Mouse (Mus musculus) liver, embryonic 13.5 days (tissue): Measurements from ENCODE around the gene Cd9. TPM values are rescaled to one million over a fixed set of nuclear protein-coding genes. Genes with fewer than 3 reads are reported as not detected.

Source experiments
- ATAC-seq: fragments of 200-750 bp; cut with Nextera tagmentation; 2 replicates; pipeline ENCODE4 v1.8.0; 2017; ENCODE audit warnings: low read depth, mild to moderate bottlenecking, moderate number of reproducible peaks, moderate library complexity
- DNase-seq: peaks from one replicate; pipeline ENCODE4 v3.0.0; 2022
- H3K27ac ChIP-seq: fragments of 300-500 bp; sonication (generic); 2 replicates; pipeline ENCODE4 v1.5.1; 2015; ENCODE audit warnings: moderate library complexity, mild to moderate bottlenecking, inconsistent platforms
- H3K27me3 ChIP-seq: fragments of 300-500 bp; sonication (generic); 2 replicates; pipeline ENCODE4 v1.6.1; 2015; ENCODE audit warnings: mild to moderate bottlenecking, inconsistent platforms
- H3K36me3 ChIP-seq: fragments of 300-500 bp; sonication (generic); 2 replicates; pipeline ENCODE4 v1.6.1; 2015; ENCODE audit warnings: mild to moderate bottlenecking, inconsistent platforms
- H3K4me1 ChIP-seq: fragments of 300-500 bp; sonication (generic); replicated peaks from 2 replicates; pipeline ENCODE4 v1.6.1; 2015; ENCODE audit warnings: inconsistent platforms
- H3K4me2 ChIP-seq: fragments of 300-500 bp; sonication (generic); 2 replicates; pipeline ENCODE4 v1.6.1; 2015; ENCODE audit warnings: inconsistent platforms, mild to moderate bottlenecking, moderate library complexity
- H3K4me3 ChIP-seq: fragments of 300-500 bp; sonication (generic); replicated peaks from 2 replicates; pipeline ENCODE4 v1.5.1; 2015; ENCODE audit warnings: mild to moderate bottlenecking, inconsistent platforms
- H3K9ac ChIP-seq: fragments of 300-500 bp; sonication (generic); 2 replicates; pipeline ENCODE4 v1.6.1; 2015; ENCODE audit warnings: mild to moderate bottlenecking, inconsistent platforms
- H3K9me3 ChIP-seq: fragments of 300-500 bp; sonication (generic); replicated peaks from 2 replicates; pipeline ENCODE4 v1.6.1; 2016; ENCODE audit warnings: inconsistent platforms
- WGBS: fragments of 180-500 bp; shearing (Covaris S2); methylation state at CpG from one replicate; pipeline ENCODE4 v1.1.7; 2015; ENCODE audit not compliant: insufficient replicate concordance; 5-methylcytosine and 5-hydroxymethylcytosine counted together
- polyA plus RNA-seq: library from polyadenylated mRNA; unstranded; fragments of >200 nt; fragmentation: Nextera tagmentation; extraction: Ambion mirVana; gene quantifications from 2 replicates; pipeline ENCODE4 v1.2.1, GENCODE M21; 2015

Cd9 gene
- polyA plus RNA-seq, 1 experiment from 2014 or later, result 92.5 TPM

GRCm38 (mm10) chr6:125524027-125524426 lies 29.4 kb upstream of the Cd9 start:
- peaks cover 12% of the 10 kb centered on the region; the same call in 1 of the 2 replicates for H3K4me1 ChIP-seq
- no peak overlapping the region for H3K4me3 ChIP-seq
- DNase-seq (no peak), ATAC-seq (no peak)
- H3K36me3 ChIP-seq, result no peaks in the 10 kb centered on the region
- WGBS, result 50% methylated on average over 6 of the region's 6 CpGs
- H3K9me3 ChIP-seq, result no peaks in the 10 kb centered on the region
- H3K27me3 ChIP-seq, result no peaks in the 10 kb centered on the region
- no peak overlapping the region for H3K4me2 ChIP-seq
- H3K9ac ChIP-seq, result no peak overlapping the region
- no peak overlapping the region for H3K27ac ChIP-seq

GRCm38 (mm10) chr6:125521558-125522193 lies 27.1 kb upstream of the Cd9 start:
- no peaks in the 10 kb centered on the region for H3K36me3 ChIP-seq
- peaks cover 8% of the 10 kb centered on the region; the same call in 1 of the 2 replicates for H3K4me1 ChIP-seq
- DNase-seq, result no peak
- H3K4me2 ChIP-seq, result no peak overlapping the region
- no peak overlapping the region for H3K9ac ChIP-seq
- no peak overlapping the region for H3K4me3 ChIP-seq
- no peak for ATAC-seq
- no peaks in the 10 kb centered on the region for H3K27me3 ChIP-seq
- 55% methylated on average over 5 of the region's 5 CpGs for WGBS
- H3K9me3 ChIP-seq, result no peaks in the 10 kb centered on the region
- no peak overlapping the region for H3K27ac ChIP-seq

GRCm38 (mm10) chr6:125515503-125516315 lies 21.1 kb upstream of the Cd9 start:
- DNase-seq (peak; percentile 9), ATAC-seq (peak; percentile 77)
- 54% methylated on average over 11 of the region's 11 CpGs for WGBS
- Histone ChIP-seq H3K4me1 (peaks cover 57% of the 10 kb centered on the region), H3K4me3 (no peak overlapping the region), H3K9me3 (no peaks in the 10 kb centered on the region), H3K27me3 (no peaks in the 10 kb centered on the region), H3K27ac (peak overlapping the region; percentile 48), H3K4me2 (no peak overlapping the region), H3K36me3 (no peaks in the 10 kb centered on the region), H3K9ac (no peak overlapping the region)

- H3K4me3 ChIP-seq, result no peak overlapping the region
- H3K9ac ChIP-seq, result no peak overlapping the region
- DNase-seq, result peak; percentile 15
- H3K4me1 ChIP-seq, result peaks cover 57% of the 10 kb centered on the region
- H3K9me3 ChIP-seq, result no peaks in the 10 kb centered on the region
- WGBS, result 14% methylated on average over 6 of the region's 6 CpGs
- H3K36me3 ChIP-seq, result no peaks in the 10 kb centered on the region
- ATAC-seq, result peak; percentile 41; the same call in 1 of the 2 replicates
- H3K27ac ChIP-seq, result 0 out of 2 replicates have a peak overlapping the region, but pooled peaks have one; percentile 19
- H3K27me3 ChIP-seq, result no peaks in the 10 kb centered on the region
- H3K4me2 ChIP-seq, result no peak overlapping the region
Observed at GRCm38 (mm10) chr6:125512950-125513596, 18.5 kb upstream of the Cd9 start.

GRCm38 (mm10) chr6:125511196-125511595 lies 16.6 kb upstream of the Cd9 start:
- Histone ChIP-seq H3K27ac (no peak overlapping the region; the same call in 1 of the 2 replicates), H3K4me3 (no peak overlapping the region), H3K27me3 (no peaks in the 10 kb centered on the region), H3K4me1 (peaks cover 50% of the 10 kb centered on the region), H3K9me3 (no peaks in the 10 kb centered on the region), H3K4me2 (no peak overlapping the region), H3K36me3 (no peaks in the 10 kb centered on the region), H3K9ac (no peak overlapping the region)
- WGBS, result 72% methylated on average over 7 of the region's 7 CpGs
- no peak for DNase-seq
- no peak for ATAC-seq

- DNase-seq, result no peak
- no peak overlapping the region for H3K27ac ChIP-seq
Observed at GRCm38 (mm10) chr6:125510645-125511044, 16.1 kb upstream of the Cd9 start.

GRCm38 (mm10) chr6:125509783-125510182 lies 15.2 kb upstream of the Cd9 start:
- Histone ChIP-seq H3K4me3 (no peak overlapping the region), H3K9me3 (no peaks in the 10 kb centered on the region), H3K4me1 (peaks cover 37% of the 10 kb centered on the region), H3K4me2 (no peak overlapping the region), H3K36me3 (no peaks in the 10 kb centered on the region), H3K27ac (no peak overlapping the region), H3K9ac (no peak overlapping the region), H3K27me3 (no peaks in the 10 kb centered on the region)
- ATAC-seq, result no peak
- WGBS, result 45% methylated on average over 3 of the region's 3 CpGs
- no peak for DNase-seq

More at GRCm38 (mm10) chr6:125510645-125511044, 16.1 kb upstream of the Cd9 start:
- ATAC-seq, result no peak
- Histone ChIP-seq H3K4me3 (no peak overlapping the region), H3K9me3 (no peaks in the 10 kb centered on the region), H3K9ac (no peak overlapping the region), H3K27me3 (no peaks in the 10 kb centered on the region), H3K4me1 (peaks cover 46% of the 10 kb centered on the region), H3K36me3 (no peaks in the 10 kb centered on the region), H3K4me2 (no peak overlapping the region)

GRCm38 (mm10) chr6:125506427-125506826 lies 11.8 kb upstream of the Cd9 start:
- no peak overlapping the region for H3K4me3 ChIP-seq
- H3K9ac ChIP-seq, result no peak overlapping the region
- peaks cover 16% of the 10 kb centered on the region for H3K4me1 ChIP-seq
- ATAC-seq (no peak), DNase-seq (no peak)
- H3K36me3 ChIP-seq, result no peaks in the 10 kb centered on the region
- no peak overlapping the region for H3K27ac ChIP-seq
- H3K4me2 ChIP-seq, result no peak overlapping the region
- WGBS, result 79% methylated on average over 4 of the region's 4 CpGs
- H3K9me3 ChIP-seq, result no peaks in the 10 kb centered on the region
- H3K27me3 ChIP-seq, result no peaks in the 10 kb centered on the region

GRCm38 (mm10) chr6:125504622-125505355 lies 10.2 kb upstream of the Cd9 start:
- DNase-seq (no peak), ATAC-seq (no peak)
- H3K4me2 ChIP-seq, result no peak overlapping the region
- H3K27me3 ChIP-seq, result no peaks in the 10 kb centered on the region
- WGBS, result 48% methylated on average over 3 of the region's 3 CpGs
- H3K9ac ChIP-seq, result no peak overlapping the region
- no peak overlapping the region for H3K27ac ChIP-seq
- H3K36me3 ChIP-seq, result no peaks in the 10 kb centered on the region
- no peaks in the 10 kb centered on the region for H3K9me3 ChIP-seq
- H3K4me1 ChIP-seq, result peaks cover 16% of the 10 kb centered on the region
- no peak overlapping the region for H3K4me3 ChIP-seq

GRCm38 (mm10) chr6:125503186-125503802 lies 8.7 kb upstream of the Cd9 start:
- H3K4me3 ChIP-seq, result no peak overlapping the region
- H3K9me3 ChIP-seq, result no peaks in the 10 kb centered on the region
- peaks cover 16% of the 10 kb centered on the region for H3K4me1 ChIP-seq
- DNase-seq (no peak), ATAC-seq (no peak)
- no peaks in the 10 kb centered on the region for H3K27me3 ChIP-seq
- H3K27ac ChIP-seq, result no peak overlapping the region
- H3K9ac ChIP-seq, result no peak overlapping the region
- no peak overlapping the region for H3K4me2 ChIP-seq
- 75% methylated on average over 11 of the region's 11 CpGs for WGBS
- no peaks in the 10 kb centered on the region for H3K36me3 ChIP-seq
